Mouse (Mus musculus): ENCODE results near the gene Pbp2.

Pbp2 gene

DNA sequence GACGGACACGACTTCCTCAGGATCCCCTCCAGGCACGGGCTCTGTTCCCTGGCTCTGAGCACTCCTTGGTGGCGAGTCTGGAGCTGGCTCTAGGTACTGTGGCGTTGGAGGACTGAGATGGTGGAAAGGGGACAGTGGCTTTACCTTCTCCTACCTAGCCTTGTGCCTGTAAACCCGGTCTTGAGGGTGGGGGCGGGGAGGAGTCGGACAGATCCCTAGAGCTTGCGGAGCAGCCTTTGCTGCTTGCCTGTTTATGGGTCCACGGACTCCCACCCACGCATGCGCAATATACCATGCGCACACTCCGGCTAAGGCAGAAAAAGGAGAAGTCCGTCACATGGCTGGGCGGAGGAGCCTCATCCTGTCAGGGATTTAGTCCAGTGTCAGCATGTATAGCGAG, 13.9 kb downstream of the Pbp2 start:
- H3K4me1 ChIP-seq (replicated peaks; ENCODE audit: low read depth, low read length) = no peaks in the 10 kb centered on the region; the same call in 1 of the 2 replicates
- peaks cover 39% of the 10 kb centered on the region for H3K27me3 ChIP-seq (ENCODE audit: insufficient read depth, low read length)
- TF ChIP-seq NANOG (IDR thresholded peaks at IDR 0.05; ENCODE audit: borderline replicate concordance, low read length) (no peak), CTCF (conservative IDR thresholded peaks at IDR 0.05; ENCODE audit: low read length) (no peak), POU5F1 (IDR thresholded peaks at IDR 0.05; ENCODE audit: borderline replicate concordance, low read length) (no peak)
- H3K4me3 ChIP-seq (replicated peaks; ENCODE audit: low read length) = peak overlapping the region; percentile 18; the same call in 1 of the 2 replicates
- no peaks in the 10 kb centered on the region for H3K36me3 ChIP-seq (ENCODE audit: insufficient read depth, low read length)
- H3K9me3 ChIP-seq (ENCODE audit: low read length) = peaks cover 13% of the 10 kb centered on the region

DNA sequence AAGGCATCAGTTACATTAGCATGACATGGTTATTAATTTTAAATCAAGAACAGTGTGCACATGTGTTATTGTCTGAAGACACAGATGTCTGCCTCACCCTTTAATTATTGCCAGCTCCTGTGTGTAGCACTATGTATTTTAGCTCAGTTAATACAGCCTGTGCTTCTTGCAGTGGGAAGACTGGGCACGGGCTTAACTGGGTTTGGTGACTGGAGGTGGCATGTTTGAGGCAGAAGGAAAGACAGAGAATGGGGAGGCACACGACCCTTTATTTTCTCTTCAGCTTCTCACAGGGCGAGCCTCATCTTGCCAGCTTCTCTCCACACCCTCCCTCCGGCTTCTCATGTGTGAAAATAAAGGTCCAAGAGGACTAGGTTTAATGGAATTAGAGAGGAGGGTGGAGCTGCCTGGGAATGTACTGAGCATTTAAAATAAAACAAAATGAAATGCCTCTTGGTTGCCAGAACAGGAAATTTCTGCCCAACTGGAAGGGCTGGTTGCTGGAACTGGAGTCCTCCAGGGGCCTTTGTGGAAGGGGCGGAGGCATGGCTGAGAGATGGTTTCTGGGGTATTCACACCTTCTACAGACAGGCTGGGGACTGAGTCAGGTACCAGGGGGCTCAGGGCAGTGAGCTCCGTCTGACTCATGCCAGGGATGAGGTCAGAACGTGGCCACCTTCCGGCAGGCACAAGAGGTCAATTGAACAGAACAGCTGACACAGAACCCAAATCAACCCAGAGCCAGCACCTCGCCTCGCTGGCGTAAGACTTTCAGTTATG, 14.9 kb downstream of the Pbp2 start:
- no peaks in the 10 kb centered on the region; the same call in 1 of the 2 replicates for H3K4me1 ChIP-seq (replicated peaks; ENCODE audit: low read depth, low read length)
- peaks cover 13% of the 10 kb centered on the region for H3K9me3 ChIP-seq (ENCODE audit: low read length)
- no peak for TF ChIP-seq POU5F1 (IDR thresholded peaks at IDR 0.05; ENCODE audit: borderline replicate concordance, low read length)
- no peak for TF ChIP-seq NANOG (IDR thresholded peaks at IDR 0.05; ENCODE audit: borderline replicate concordance, low read length)
- no peak for TF ChIP-seq CTCF (conservative IDR thresholded peaks at IDR 0.05; ENCODE audit: low read length)
- peaks cover 37% of the 10 kb centered on the region for H3K27me3 ChIP-seq (ENCODE audit: insufficient read depth, low read length)
- H3K36me3 ChIP-seq (ENCODE audit: insufficient read depth, low read length) = no peaks in the 10 kb centered on the region
- no peak overlapping the region for H3K4me3 ChIP-seq (replicated peaks; ENCODE audit: low read length)

- Histone ChIP-seq H3K27me3 (ENCODE audit: insufficient read depth, low read length) (peaks cover 30% of the 10 kb centered on the region), H3K4me3 (replicated peaks; ENCODE audit: low read length) (no peak overlapping the region), H3K9me3 (ENCODE audit: low read length) (peaks cover 13% of the 10 kb centered on the region), H3K36me3 (ENCODE audit: insufficient read depth, low read length) (no peaks in the 10 kb centered on the region), H3K4me1 (replicated peaks; ENCODE audit: low read depth, low read length) (no peaks in the 10 kb centered on the region; the same call in 1 of the 2 replicates)
- no peak for TF ChIP-seq CTCF (conservative IDR thresholded peaks at IDR 0.05; ENCODE audit: low read length)
Measured at GRCm38 (mm10) chr6:135294150-135294549, 16.1 kb downstream of the Pbp2 start.

DNA sequence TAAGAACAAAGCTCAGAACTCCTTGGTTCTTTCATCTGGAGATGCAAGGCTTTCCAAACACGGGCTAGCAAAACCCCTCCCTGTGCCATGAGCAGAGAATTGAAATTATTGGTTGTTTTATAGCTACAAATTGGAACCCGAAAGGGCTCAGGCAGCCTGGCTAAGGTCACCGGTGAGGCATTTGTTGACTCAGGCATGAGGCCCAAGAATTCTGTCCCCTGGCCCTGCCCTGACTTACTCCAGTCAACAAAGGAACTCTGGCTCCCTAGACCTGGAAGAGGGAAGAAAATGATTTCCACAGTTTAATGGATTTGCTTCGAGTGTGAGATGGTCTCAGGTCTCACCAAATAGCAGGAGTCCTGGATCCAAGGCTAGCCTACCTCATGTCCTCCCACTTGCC, 17.8 kb downstream of the Pbp2 start:
- TF ChIP-seq NANOG (IDR thresholded peaks at IDR 0.05; ENCODE audit: borderline replicate concordance, low read length) (no peak), POU5F1 (IDR thresholded peaks at IDR 0.05; ENCODE audit: borderline replicate concordance, low read length) (no peak), CTCF (conservative IDR thresholded peaks at IDR 0.05; ENCODE audit: low read length) (no peak)
- peaks cover 13% of the 10 kb centered on the region for H3K9me3 ChIP-seq (ENCODE audit: low read length)
- no peaks in the 10 kb centered on the region for H3K36me3 ChIP-seq (ENCODE audit: insufficient read depth, low read length)
- no peaks in the 10 kb centered on the region; the same call in 1 of the 2 replicates for H3K4me1 ChIP-seq (replicated peaks; ENCODE audit: low read depth, low read length)
- peaks cover 15% of the 10 kb centered on the region; the same call in 1 of the 2 replicates for H3K27me3 ChIP-seq (ENCODE audit: insufficient read depth, low read length)
- no peak overlapping the region for H3K4me3 ChIP-seq (replicated peaks; ENCODE audit: low read length)

DNA sequence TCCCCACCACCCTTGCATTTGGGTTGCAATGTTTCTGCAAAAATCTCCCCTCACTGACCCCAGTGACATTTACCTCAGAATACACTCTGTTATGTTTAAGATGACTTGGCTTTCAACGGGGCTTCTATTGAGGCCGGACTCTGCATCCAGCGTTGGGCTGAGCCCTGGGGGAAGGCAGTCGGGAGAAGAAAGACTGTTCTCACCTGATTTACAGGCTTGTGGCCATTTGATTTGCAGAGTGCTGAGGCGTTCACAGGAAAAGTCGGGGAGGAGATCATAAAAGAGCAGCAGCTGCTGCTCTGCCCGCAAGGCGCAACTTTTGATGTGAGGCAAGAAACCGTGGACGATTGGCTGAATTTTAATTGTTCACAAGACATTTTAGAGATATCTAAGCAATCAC, 30.3 kb downstream of the Pbp2 start:
- Histone ChIP-seq H3K9me3 (ENCODE audit: low read length) (no peaks in the 10 kb centered on the region), H3K27me3 (ENCODE audit: insufficient read depth, low read length) (no peaks in the 10 kb centered on the region), H3K36me3 (ENCODE audit: insufficient read depth, low read length) (no peaks in the 10 kb centered on the region), H3K4me3 (replicated peaks; ENCODE audit: low read length) (no peak overlapping the region), H3K4me1 (replicated peaks; ENCODE audit: low read depth, low read length) (no peaks in the 10 kb centered on the region)
- TF ChIP-seq POU5F1 (IDR thresholded peaks at IDR 0.05; ENCODE audit: borderline replicate concordance, low read length) (no peak), CTCF (conservative IDR thresholded peaks at IDR 0.05; ENCODE audit: low read length) (no peak), NANOG (IDR thresholded peaks at IDR 0.05; ENCODE audit: borderline replicate concordance, low read length) (no peak)

DNA sequence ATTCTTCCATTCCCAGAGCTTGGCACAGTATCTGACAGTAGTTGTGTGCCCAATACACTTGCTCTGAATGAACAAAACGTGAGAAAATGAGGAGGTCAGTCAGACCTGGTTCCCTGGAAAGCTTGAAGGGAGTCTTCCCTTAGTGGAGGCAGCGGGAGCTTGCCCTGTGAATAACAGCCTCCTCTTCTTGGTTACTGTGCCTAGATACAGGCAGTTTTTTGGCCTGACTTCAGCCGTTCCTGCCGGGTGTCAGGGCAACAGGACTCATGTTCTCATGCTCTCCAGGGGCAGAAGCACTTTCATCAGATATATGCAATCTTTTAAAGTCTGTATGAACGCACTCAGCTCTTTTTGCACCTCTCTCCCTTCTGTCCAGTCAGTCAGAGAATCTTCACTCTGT, 30.9 kb downstream of the Pbp2 start:
- no peaks in the 10 kb centered on the region for H3K4me1 ChIP-seq (replicated peaks; ENCODE audit: low read depth, low read length)
- TF ChIP-seq NANOG (IDR thresholded peaks at IDR 0.05; ENCODE audit: borderline replicate concordance, low read length) (no peak), CTCF (conservative IDR thresholded peaks at IDR 0.05; ENCODE audit: low read length) (no peak), POU5F1 (IDR thresholded peaks at IDR 0.05; ENCODE audit: borderline replicate concordance, low read length) (no peak)

GRCm38 (mm10) chr6:135278302-135278701, 31.9 kb downstream of the Pbp2 start:
- Histone ChIP-seq H3K4me1 (replicated peaks; ENCODE audit: low read depth, low read length) (no peaks in the 10 kb centered on the region), H3K4me3 (replicated peaks; ENCODE audit: low read length) (no peak overlapping the region), H3K9me3 (ENCODE audit: low read length) (no peaks in the 10 kb centered on the region), H3K36me3 (ENCODE audit: insufficient read depth, low read length) (no peaks in the 10 kb centered on the region), H3K27me3 (ENCODE audit: insufficient read depth, low read length) (no peaks in the 10 kb centered on the region)
- TF ChIP-seq CTCF (conservative IDR thresholded peaks at IDR 0.05; ENCODE audit: low read length) = no peak
- TF ChIP-seq NANOG (IDR thresholded peaks at IDR 0.05; ENCODE audit: borderline replicate concordance, low read length) = no peak
- TF ChIP-seq POU5F1 (IDR thresholded peaks at IDR 0.05; ENCODE audit: borderline replicate concordance, low read length) = no peak

More for the DNA sequence above, 30.9 kb downstream of the Pbp2 start:
- Histone ChIP-seq H3K9me3 (ENCODE audit: low read length) (no peaks in the 10 kb centered on the region), H3K27me3 (ENCODE audit: insufficient read depth, low read length) (no peaks in the 10 kb centered on the region), H3K4me3 (replicated peaks; ENCODE audit: low read length) (no peak overlapping the region), H3K36me3 (ENCODE audit: insufficient read depth, low read length) (no peaks in the 10 kb centered on the region)

DNA sequence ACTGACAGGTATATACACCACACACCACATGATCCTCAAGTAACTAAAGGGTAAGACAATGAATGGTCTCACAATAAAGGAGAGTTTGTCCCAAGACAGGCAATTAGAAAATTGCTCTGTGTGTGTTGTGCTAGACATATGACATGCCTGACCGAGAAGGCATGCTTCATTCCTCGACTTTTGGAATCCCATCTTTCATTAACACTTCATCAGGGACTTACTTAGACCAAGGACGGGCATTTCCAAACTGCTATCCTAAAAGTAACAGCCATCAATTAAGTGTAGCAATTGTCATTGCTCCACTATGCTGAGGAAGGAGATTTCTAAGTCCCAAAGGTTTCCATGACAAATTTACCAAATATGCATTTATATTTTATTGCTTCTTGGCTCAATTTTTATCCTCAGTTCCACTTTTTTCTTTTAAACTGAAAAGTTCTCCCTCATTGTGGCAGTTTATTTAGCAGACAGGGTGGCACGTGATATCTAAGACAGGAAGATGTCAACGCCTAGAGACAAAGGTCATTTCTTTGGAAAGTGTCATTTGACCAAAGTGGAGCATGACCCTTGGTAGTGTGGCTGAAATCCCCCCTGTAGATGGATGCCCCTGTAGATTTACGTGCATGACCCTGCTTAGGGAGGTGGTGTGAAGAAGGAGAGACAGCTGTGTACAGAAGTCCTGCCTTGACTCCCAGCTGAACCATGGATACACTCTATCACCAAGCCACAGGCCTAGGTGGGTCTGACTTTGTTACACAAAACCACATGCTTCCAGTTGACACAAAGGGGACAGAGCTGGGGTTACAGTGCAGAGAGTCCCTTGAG, 33.5 kb downstream of the Pbp2 start:
- H3K4me1 ChIP-seq (replicated peaks; ENCODE audit: low read depth, low read length) = no peaks in the 10 kb centered on the region
- H3K9me3 ChIP-seq (ENCODE audit: low read length) = no peaks in the 10 kb centered on the region
- TF ChIP-seq NANOG (IDR thresholded peaks at IDR 0.05; ENCODE audit: borderline replicate concordance, low read length) (no peak), POU5F1 (IDR thresholded peaks at IDR 0.05; ENCODE audit: borderline replicate concordance, low read length) (no peak), CTCF (conservative IDR thresholded peaks at IDR 0.05; ENCODE audit: low read length) (no peak)
- no peaks in the 10 kb centered on the region for H3K27me3 ChIP-seq (ENCODE audit: insufficient read depth, low read length)
- no peak overlapping the region for H3K4me3 ChIP-seq (replicated peaks; ENCODE audit: low read length)
- no peaks in the 10 kb centered on the region for H3K36me3 ChIP-seq (ENCODE audit: insufficient read depth, low read length)

Data from E14TG2a.4 (cell line).